Mouse (Mus musculus): Measurements from ENCODE around the gene Ttll13. TPM values are rescaled to one million over a fixed set of nuclear protein-coding genes. Genes with fewer than 3 reads are reported as not detected.

The Ttll13 gene
- polyA plus RNA-seq, 1 experiment from 2014 or later, result 1.2 TPM

DNA sequence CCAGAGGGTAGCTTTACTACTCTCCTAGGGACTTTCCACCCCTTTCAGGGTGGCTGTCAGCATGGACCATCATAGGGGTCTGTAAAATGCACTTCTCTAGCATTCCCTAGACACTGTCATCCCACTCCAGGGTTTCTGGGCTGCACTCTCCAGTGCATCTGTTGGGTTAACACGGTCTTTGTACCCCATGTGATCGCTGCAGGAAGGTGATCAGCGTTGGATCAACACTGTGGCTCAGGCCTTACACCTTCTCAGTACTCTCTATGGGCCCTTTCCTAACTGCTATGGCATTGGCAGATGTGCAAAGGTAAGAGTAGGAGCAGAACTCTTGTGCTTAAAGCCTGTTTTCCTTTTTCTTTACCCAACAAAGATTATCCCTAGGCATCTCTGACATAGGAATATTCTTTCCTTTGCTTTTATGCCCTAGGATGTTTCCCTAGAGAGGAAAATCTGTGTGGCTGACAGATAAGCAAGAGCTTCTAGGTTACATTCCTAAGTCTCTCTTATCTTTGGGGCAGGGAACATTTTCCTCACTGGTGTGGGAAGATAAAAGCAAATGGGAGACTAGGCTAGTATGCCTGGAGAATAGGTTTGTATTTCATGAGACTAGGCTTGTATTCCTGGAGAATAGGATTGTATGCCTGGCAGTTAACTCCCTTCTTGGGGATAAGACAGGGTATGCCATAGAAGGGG, 37.2 kb downstream of the Ttll13 start:
- Histone ChIP-seq H3K4me2 (ENCODE audit: low read length) (no peak overlapping the region), H3K9ac (ENCODE audit: low read length) (no peak overlapping the region), H3K27me3 (replicated peaks; ENCODE audit: control insufficient read depth, insufficient read depth, low read length) (no peaks in the 10 kb centered on the region), H3K27ac (ENCODE audit: low read depth, low read length) (no peak overlapping the region), H3K4me1 (ENCODE audit: control insufficient read depth, insufficient read depth, low read length) (no peaks in the 10 kb centered on the region), H3K4me3 (ENCODE audit: low read depth, low read length) (no peak overlapping the region), H3K9me3 (replicated peaks; ENCODE audit: control insufficient read depth, low read length) (no peaks in the 10 kb centered on the region), H3K36me3 (ENCODE audit: control insufficient read depth, insufficient read depth, low read length) (peaks cover 86% of the 10 kb centered on the region)
- ATAC-seq, result no peak
- DNase-seq (ENCODE audit: low spot score), result no peak
- 92% methylated on average over 3 of the region's 3 CpGs for WGBS

DNA sequence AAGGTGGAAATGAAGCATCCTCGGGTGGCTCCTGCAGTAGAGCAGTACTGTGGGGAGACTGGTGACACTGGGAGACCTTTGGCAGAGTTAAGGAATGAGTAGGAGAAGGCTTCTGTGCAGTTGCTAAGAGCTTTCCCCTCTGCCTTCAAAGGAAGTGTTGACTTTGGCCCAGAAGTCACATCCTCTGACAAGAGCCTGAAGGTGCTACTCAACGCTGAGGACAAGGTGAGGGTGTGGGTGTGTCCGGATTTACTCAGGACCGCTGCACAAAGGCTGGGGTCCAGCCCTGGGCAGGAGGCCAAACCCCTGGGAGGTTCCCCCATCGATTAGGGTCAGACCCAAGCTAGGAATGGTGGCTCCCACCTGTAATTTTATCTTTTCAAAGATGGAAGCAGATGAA, 38.2 kb downstream of the Ttll13 start:
- Histone ChIP-seq H3K4me3 (ENCODE audit: low read depth, low read length) (no peak overlapping the region), H3K4me2 (ENCODE audit: low read length) (no peak overlapping the region), H3K9me3 (replicated peaks; ENCODE audit: control insufficient read depth, low read length) (no peaks in the 10 kb centered on the region), H3K4me1 (ENCODE audit: control insufficient read depth, insufficient read depth, low read length) (no peaks in the 10 kb centered on the region), H3K36me3 (ENCODE audit: control insufficient read depth, insufficient read depth, low read length) (peaks cover 82% of the 10 kb centered on the region), H3K9ac (ENCODE audit: low read length) (no peak overlapping the region), H3K27ac (ENCODE audit: low read depth, low read length) (no peak overlapping the region), H3K27me3 (replicated peaks; ENCODE audit: control insufficient read depth, insufficient read depth, low read length) (no peaks in the 10 kb centered on the region)
- DNase-seq (ENCODE audit: low spot score) (no peak), ATAC-seq (no peak)
- WGBS, result 87% methylated on average over 5 of the region's 5 CpGs

DNA sequence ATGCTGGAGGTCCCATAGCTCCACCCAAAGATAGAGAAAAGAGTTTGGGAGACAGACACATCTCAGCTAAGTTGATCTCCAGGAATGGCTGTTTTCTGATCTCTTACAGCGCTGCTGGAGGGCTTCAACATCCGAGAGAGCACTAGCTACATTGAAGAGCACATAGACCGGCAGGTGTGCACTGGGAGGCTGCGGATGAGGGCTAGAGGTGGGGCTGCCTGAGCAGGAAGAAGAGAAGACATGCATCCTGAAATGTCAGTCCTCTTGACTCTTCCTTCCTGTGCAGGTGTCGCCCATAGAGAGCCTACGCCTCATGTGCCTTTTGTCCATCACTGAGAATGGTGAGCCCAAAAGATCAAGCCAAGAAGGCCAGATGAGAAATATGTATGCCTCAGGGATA, 39.5 kb downstream of the Ttll13 start:
- H3K9me3 ChIP-seq (replicated peaks; ENCODE audit: control insufficient read depth, low read length), result no peaks in the 10 kb centered on the region
- no peak for DNase-seq (ENCODE audit: low spot score)
- WGBS, result 98% methylated on average over 6 of the region's 6 CpGs
- H3K9ac ChIP-seq (ENCODE audit: low read length), result no peak overlapping the region
- no peak overlapping the region for H3K4me3 ChIP-seq (ENCODE audit: low read depth, low read length)
- H3K4me2 ChIP-seq (ENCODE audit: low read length), result no peak overlapping the region
- H3K27me3 ChIP-seq (replicated peaks; ENCODE audit: control insufficient read depth, insufficient read depth, low read length), result no peaks in the 10 kb centered on the region
- H3K36me3 ChIP-seq (ENCODE audit: control insufficient read depth, insufficient read depth, low read length), result peaks cover 83% of the 10 kb centered on the region
- no peak overlapping the region for H3K27ac ChIP-seq (ENCODE audit: low read depth, low read length)
- ATAC-seq, result no peak
- no peaks in the 10 kb centered on the region for H3K4me1 ChIP-seq (ENCODE audit: control insufficient read depth, insufficient read depth, low read length)

DNA sequence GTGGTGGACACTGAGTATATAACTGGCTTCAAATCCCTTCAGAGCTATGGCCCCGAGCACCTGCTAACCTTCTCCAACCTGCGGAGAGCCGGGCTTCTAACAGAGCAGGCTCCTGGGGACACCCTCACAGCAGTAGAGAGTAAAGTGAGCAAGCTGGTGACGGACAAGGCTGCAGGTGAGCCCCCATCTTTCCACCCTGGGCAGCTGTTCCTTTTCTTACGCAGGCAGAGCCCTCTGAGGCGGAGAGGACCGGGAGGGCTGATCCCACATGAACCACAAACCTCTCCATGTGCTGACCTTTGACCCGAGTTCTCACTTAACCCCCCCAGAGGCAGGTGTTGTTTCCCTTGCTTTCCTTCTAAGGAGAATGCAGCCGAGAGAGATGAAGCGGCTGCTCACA, 41.6 kb downstream of the Ttll13 start:
- no peak for DNase-seq (ENCODE audit: low spot score)
- 85% methylated on average over 10 of the region's 10 CpGs for WGBS
- Histone ChIP-seq H3K36me3 (ENCODE audit: control insufficient read depth, insufficient read depth, low read length) (peaks cover 77% of the 10 kb centered on the region), H3K4me3 (ENCODE audit: low read depth, low read length) (no peak overlapping the region), H3K4me2 (ENCODE audit: low read length) (no peak overlapping the region), H3K27me3 (replicated peaks; ENCODE audit: control insufficient read depth, insufficient read depth, low read length) (no peaks in the 10 kb centered on the region), H3K9ac (ENCODE audit: low read length) (no peak overlapping the region), H3K27ac (ENCODE audit: low read depth, low read length) (no peak overlapping the region), H3K9me3 (replicated peaks; ENCODE audit: control insufficient read depth, low read length) (no peaks in the 10 kb centered on the region), H3K4me1 (ENCODE audit: control insufficient read depth, insufficient read depth, low read length) (no peaks in the 10 kb centered on the region)
- ATAC-seq, result no peak

DNA sequence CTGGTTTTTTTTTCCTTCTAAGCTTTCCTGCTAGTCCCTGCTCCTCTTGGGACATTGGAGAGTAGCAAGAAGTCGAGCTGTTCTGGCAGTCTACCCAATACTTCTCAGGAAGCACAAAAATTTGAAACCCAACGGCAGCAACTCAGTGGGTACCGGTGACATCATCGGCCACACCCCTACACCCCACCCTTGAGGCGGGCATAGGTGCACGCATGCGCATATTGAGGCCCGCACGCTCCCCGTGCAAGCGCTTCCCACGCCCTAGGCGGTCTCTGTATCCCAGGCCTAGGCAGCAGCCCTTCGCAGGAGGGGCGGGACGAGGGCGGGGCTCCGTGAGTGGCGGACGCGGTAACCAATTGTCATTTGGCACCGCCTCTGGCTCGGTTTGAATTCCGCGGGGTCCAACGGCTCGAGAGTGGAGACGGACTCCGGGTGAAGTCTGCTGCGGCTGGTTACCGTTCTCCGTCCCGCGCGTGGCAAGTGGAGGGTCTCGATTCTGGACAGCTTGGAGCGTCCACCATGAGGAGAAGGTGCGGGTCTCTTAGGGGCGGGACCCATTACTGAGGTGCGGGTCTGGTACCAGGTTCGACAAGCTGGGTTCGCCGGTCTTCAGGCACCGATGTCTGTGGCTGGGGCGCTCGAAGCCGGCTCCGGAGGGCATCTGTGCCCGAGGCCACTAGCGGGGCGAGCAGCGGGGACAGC, 48.0 kb downstream of the Ttll13 start, which contains the start of gene Prc1:
TSS of gene Prc1 (plus strand) at position 389 of the 702 bp plus-strand sequence.
- H3K36me3 ChIP-seq (ENCODE audit: control insufficient read depth, insufficient read depth, low read length), result peaks cover 18% of the 10 kb centered on the region
- H3K27ac ChIP-seq (ENCODE audit: low read depth, low read length), result peak within 1 kb of the TSS; percentile 81
- 0 out of 2 replicates have a peak, but pooled peaks cover 5% of the 10 kb centered on the region for H3K4me1 ChIP-seq (ENCODE audit: control insufficient read depth, insufficient read depth, low read length)
- peak within 1 kb of the TSS; percentile 80 for H3K4me3 ChIP-seq (ENCODE audit: low read depth, low read length)
- peak; percentile 99 for ATAC-seq
- DNase-seq (ENCODE audit: low spot score), result peak; percentile 98
- H3K4me2 ChIP-seq (ENCODE audit: low read length), result peak within 1 kb of the TSS; percentile 88
- WGBS, result under 1% methylated on average over 52 of the region's 52 CpGs
- H3K27me3 ChIP-seq (replicated peaks; ENCODE audit: control insufficient read depth, insufficient read depth, low read length), result no peaks in the 10 kb centered on the region
- H3K9me3 ChIP-seq (replicated peaks; ENCODE audit: control insufficient read depth, low read length), result no peaks in the 10 kb centered on the region
- peak within 1 kb of the TSS; percentile 77 for H3K9ac ChIP-seq (ENCODE audit: low read length)

DNA sequence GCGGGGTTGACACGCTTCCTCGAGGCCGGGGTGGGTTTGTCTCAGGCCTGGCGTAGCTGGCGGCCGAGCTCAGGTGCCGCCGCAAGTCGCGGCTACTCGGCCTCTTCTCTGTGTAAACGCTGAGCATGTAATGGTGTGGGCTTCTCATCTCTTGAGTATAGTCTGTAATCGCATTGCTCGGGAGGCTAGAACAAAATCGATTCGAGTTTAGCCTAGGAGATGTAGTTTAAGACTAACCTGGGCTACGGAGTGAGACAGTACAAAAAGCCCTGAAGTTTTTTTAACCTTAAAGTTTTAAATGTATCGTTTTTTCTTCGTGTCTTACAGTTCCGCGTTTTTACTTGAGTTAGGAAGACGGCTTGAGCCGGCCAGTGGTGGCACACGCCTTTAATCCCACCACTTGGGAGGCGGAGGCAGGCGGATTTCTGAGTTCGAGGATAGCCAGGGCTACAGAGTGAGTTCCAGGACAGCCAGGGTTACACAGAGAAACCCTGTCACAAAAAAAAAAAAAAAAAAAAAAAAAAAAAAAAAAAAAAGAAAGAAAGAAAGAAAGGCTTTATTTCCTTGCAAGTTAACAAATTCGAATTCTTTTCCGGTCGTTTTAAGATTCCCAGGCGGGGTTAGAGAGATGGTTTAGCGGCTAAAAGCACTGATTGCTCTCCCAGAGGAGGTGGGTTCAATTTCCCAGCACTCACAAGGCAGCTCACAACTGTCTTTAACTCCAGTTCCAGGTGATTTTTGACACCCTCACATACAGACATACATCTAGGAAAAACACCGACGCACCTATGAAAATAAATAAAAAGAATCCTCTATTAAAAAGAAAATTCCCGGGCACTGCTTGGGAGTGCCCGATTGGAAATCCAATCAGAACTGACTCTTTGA, 48.8 kb downstream of the Ttll13 start:
- H3K9ac ChIP-seq (ENCODE audit: low read length), result peak overlapping the region; percentile 77
- WGBS, result 9% methylated on average over 37 of the region's 37 CpGs
- H3K36me3 ChIP-seq (ENCODE audit: control insufficient read depth, insufficient read depth, low read length), result peaks cover 13% of the 10 kb centered on the region
- H3K4me3 ChIP-seq (ENCODE audit: low read depth, low read length), result peak overlapping the region; percentile 80
- 0 out of 2 replicates have a peak, but pooled peaks cover 5% of the 10 kb centered on the region for H3K4me1 ChIP-seq (ENCODE audit: control insufficient read depth, insufficient read depth, low read length)
- peak overlapping the region; percentile 88 for H3K4me2 ChIP-seq (ENCODE audit: low read length)
- ATAC-seq, result no peak; the same call in 1 of the 2 replicates
- peak overlapping the region; percentile 81 for H3K27ac ChIP-seq (ENCODE audit: low read depth, low read length)
- DNase-seq (ENCODE audit: low spot score), result peak; percentile 28
- H3K9me3 ChIP-seq (replicated peaks; ENCODE audit: control insufficient read depth, low read length), result no peaks in the 10 kb centered on the region
- H3K27me3 ChIP-seq (replicated peaks; ENCODE audit: control insufficient read depth, insufficient read depth, low read length), result no peaks in the 10 kb centered on the region

DNA sequence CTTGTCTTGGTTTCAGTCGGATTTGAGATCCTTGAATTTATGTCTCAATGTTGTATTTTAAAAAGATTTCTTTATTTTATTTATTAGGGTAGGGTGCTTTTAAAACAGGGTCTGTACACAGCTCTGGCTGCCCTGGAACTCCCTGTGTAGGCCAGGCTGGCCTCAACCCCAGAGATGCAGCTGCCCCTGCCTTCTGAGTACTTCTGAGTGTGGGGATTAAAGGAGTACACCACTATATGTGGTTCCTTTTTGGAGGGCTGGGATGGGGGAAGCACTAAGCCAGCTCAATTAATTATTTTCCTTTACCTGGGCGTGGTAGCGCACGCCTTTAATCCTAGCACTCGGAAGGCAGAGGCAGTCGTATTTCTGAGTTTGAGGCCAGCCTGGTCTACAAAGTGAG, 50.3 kb downstream of the Ttll13 start:
- Histone ChIP-seq H3K9me3 (replicated peaks; ENCODE audit: control insufficient read depth, low read length) (no peaks in the 10 kb centered on the region), H3K4me1 (ENCODE audit: control insufficient read depth, insufficient read depth, low read length) (0 out of 2 replicates have a peak, but pooled peaks cover 5% of the 10 kb centered on the region), H3K36me3 (ENCODE audit: control insufficient read depth, insufficient read depth, low read length) (peaks cover 14% of the 10 kb centered on the region), H3K27me3 (replicated peaks; ENCODE audit: control insufficient read depth, insufficient read depth, low read length) (no peaks in the 10 kb centered on the region), H3K9ac (ENCODE audit: low read length) (no peak overlapping the region), H3K27ac (ENCODE audit: low read depth, low read length) (no peak overlapping the region), H3K4me3 (ENCODE audit: low read depth, low read length) (no peak overlapping the region), H3K4me2 (ENCODE audit: low read length) (no peak overlapping the region)
- ATAC-seq (no peak), DNase-seq (ENCODE audit: low spot score) (no peak)
- 87% methylated on average over 6 of the region's 6 CpGs for WGBS

DNA sequence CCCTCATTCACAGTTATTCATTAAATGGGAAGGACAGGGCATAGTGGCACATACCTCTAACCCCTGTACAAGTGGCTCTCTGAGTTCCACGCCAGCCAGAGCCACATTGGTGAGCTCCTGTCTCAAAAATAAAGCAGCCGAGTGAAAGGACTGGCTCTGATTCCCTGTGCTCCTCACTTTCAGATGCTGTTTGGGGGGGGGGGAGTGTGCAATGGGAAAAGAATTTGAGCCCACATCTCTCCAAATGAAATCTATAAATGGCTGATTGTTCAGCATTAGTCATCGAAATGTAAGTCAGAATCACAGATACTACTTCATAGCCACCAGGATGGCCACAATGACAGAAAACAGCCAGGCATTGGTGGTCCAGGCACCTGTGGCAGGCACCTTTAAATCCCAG, 50.9 kb downstream of the Ttll13 start:
- WGBS, result 72% methylated on average over 3 of the region's 3 CpGs
- ATAC-seq, result no peak

More for the DNA sequence above, 50.9 kb downstream of the Ttll13 start:
- H3K4me3 ChIP-seq (ENCODE audit: low read depth, low read length), result no peak overlapping the region
- no peak for DNase-seq (ENCODE audit: low spot score)
- no peak overlapping the region for H3K4me2 ChIP-seq (ENCODE audit: low read length)
- H3K9ac ChIP-seq (ENCODE audit: low read length), result no peak overlapping the region; the same call in 1 of the 2 replicates
- peaks cover 17% of the 10 kb centered on the region for H3K36me3 ChIP-seq (ENCODE audit: control insufficient read depth, insufficient read depth, low read length)
- H3K27me3 ChIP-seq (replicated peaks; ENCODE audit: control insufficient read depth, insufficient read depth, low read length), result no peaks in the 10 kb centered on the region
- H3K4me1 ChIP-seq (ENCODE audit: control insufficient read depth, insufficient read depth, low read length), result 0 out of 2 replicates have a peak, but pooled peaks cover 5% of the 10 kb centered on the region
- H3K9me3 ChIP-seq (replicated peaks; ENCODE audit: control insufficient read depth, low read length), result no peaks in the 10 kb centered on the region
- no peak overlapping the region for H3K27ac ChIP-seq (ENCODE audit: low read depth, low read length)
